Mouse (Mus musculus): ENCODE measurements at regions not wholly inside any gene's neighbourhood (a gene's known extent, or its start where the extent isn't known, plus 50 kb on each side); places are given as distances from the start of the nearest gene placed in this dataset.

DNA sequence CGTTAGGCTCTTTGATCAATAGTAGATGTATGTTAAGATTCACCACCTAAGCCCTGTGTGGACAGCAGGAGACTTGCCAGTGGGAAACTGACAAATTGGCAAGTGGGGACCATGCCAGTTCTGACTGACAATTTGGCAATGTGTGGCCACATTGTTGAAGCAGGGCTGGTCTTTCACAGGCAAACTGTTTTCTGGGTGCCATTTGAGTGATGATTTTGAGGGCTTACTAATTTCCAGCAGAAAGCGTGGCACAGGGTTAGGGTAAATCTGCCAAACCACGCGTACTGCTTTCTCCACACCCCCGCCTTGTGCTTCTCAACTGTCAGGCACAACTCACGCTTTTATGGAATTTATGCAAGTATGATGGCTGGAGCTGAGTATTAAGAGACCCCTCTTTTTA lies 91.2 kb upstream of the Trpm3 start:
- no peak for DNase-seq (ENCODE audit: low read depth, low spot score)

DNA sequence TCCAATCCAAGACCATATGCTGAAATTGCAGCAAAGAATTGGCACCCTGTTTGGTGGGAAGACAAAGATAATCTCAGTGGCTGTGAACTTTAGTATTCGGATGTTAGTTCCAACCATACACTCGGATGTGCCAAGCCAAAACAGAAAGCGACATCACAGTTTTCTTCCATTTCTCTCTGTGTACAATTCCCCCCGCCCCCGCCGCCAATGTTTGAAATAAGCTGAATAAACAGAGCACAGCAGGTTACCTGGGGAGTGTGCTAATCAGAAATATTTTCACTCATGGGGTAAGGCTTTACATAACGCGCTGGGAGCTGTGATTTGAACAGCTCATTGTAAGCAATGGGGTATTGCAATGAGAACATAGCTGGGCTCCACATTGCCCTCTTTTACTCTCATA lies 72.5 kb upstream of the Trpm3 start:
- no peak for DNase-seq (ENCODE audit: low read depth, low spot score)

- DNase-seq (ENCODE audit: low read depth, low spot score) = no peak
Observed at GRCm38 (mm10) chr19:22070246-22071030, 68.4 kb upstream of the Trpm3 start.

GRCm38 (mm10) chr19:22071701-22072100 lies 67.1 kb upstream of the Trpm3 start:
- DNase-seq (ENCODE audit: low read depth, low spot score) = no peak

DNA sequence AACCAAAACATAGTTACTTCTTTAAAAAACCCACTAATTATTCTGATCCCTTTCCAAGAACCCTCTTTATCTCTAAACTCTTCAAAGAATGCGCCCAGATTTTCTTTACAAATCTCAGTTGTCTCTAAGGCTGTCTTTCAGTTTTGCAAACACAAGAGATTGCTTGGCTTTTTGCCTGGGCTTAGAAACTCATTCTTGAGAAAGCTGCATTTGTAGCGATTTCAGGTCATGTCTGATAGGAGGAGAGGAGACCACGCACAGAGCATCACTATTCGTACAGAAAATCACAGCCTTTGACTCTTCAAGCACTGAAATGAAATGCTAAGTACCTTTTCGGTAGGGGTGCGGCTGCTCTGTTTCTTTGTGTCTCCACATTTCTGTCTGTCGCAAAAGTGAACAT lies 64.8 kb upstream of the Trpm3 start:
- DNase-seq (ENCODE audit: low read depth, low spot score) = no peak

GRCm38 (mm10) chr19:22081448-22081847 lies 57.4 kb upstream of the Trpm3 start:
- DNase-seq (ENCODE audit: low read depth, low spot score) = peak; percentile 18
